Mouse (Mus musculus) olfactory bulb, adult 2 months (tissue): ENCODE data around the gene Gm47283.
"Not testable (repeated sequence)": the region's sequence is repeated elsewhere in the genome, so short reads cannot be mapped to it uniquely, and the experiment has no call there.

Experiments used
- CTCF ChIP-seq: fragments of 200-500 bp; IDR thresholded peaks from 2 replicates; pipeline ENCODE4 v1.5.1; 2012; ENCODE audit warnings: low read depth, mild to moderate bottlenecking, low read length, moderate library complexity; ENCODE audit not compliant: insufficient read depth
- POLR2A ChIP-seq: fragments of 200-500 bp; IDR thresholded peaks from 2 replicates; pipeline ENCODE4 v1.6.1; 2012; ENCODE audit warnings: mild to moderate bottlenecking, low read depth, low read length, moderate library complexity; ENCODE audit not compliant: insufficient read depth

GRCm38 (mm10) chrY:90745256-90745655 is 39.3 kb upstream of the Gm47283 start:
- not testable (repeated sequence) for TF ChIP-seq CTCF, POLR2A
